ENCODE assay signal across 10 mouse cellular contexts in the genomic region with DNA sequence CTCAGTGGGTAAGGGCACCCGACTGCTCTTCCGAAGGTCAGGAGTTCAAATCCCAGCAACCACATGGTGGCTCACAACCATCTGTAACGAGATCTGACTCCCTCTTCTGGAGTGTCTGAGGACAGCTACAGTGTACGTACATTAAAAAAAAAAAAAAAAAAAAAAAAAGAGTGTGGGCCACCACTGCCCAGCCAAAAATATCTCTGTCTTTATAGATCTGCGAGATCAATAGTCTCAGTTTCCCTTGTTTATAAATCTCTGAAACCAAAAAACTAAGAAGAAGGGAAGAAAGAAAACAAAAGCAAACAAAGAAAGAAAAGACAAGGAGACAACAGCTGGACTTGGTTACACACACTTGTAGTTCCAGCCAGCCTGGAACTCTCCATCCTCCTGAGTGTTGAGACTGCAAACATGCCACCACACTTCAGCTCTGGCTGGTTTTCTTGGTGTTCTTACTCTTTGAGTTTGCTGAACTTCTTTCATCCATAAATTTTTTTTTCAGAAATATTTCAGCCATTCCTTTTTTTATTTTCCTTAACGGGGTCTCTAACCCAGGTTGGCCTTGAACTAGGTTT. TPM values are rescaled to one million over a fixed set of nuclear protein-coding genes. Genes with fewer than 3 reads are reported as not detected.
DNase-seq lines count a peak whose midpoint lies in the region; ATAC-seq and TF ChIP-seq lines count a peak whose summit lies in the region.
"Had no signal": no experiment of that assay in that cellular context is flagged by ENCODE, and none has a peak within 500 bp of the region (broad histone marks: within the 10 kb centered on the region; RNA-seq: fewer than 3 reads in every experiment).

No protein-coding gene starts in this region.

- no peak overlapping the region for H3K9ac ChIP-seq in heart, embryonic 13.5 days
- H3K9ac ChIP-seq in midbrain, embryonic 12.5 days (replicated peaks), result no peak overlapping the region
- no peak overlapping the region; the same call in 1 of the 2 replicates for H3K9ac ChIP-seq in midbrain, embryonic 16.5 days (ENCODE audit: low read depth, low read length)
- H3K9ac ChIP-seq in hindbrain, postnatal 0 days (replicated peaks; ENCODE audit: low read length), result no peak overlapping the region
- no peak overlapping the region for H3K9ac ChIP-seq in neural tube, embryonic 12.5 days
- H3K9ac ChIP-seq: hindbrain, embryonic 15.5 days; liver, embryonic 14.5 days had no signal

- DNase-seq in heart, adult 9 months (ENCODE audit: low spot score in 2 of 2), result no peak
- DNase-seq in hindbrain, postnatal 0 days (ENCODE audit: low spot score), result no peak
- DNase-seq in cerebellum, postnatal 4 days (ENCODE audit: low spot score in 2 of 2), result no peak
- DNase-seq in adrenal gland, adult (ENCODE audit: inconsistent age in 2 of 2, low spot score in 1 of 2), result no peak

- peaks cover 18% of the 10 kb centered on the region for H3K4me1 ChIP-seq in heart, embryonic 13.5 days
- peaks cover 15% of the 10 kb centered on the region for H3K4me1 ChIP-seq in midbrain, embryonic 12.5 days
- peaks cover 18% of the 10 kb centered on the region for H3K4me1 ChIP-seq in midbrain, embryonic 16.5 days (ENCODE audit: control insufficient read depth, insufficient read depth, low read length)
- peaks cover 7% of the 10 kb centered on the region for H3K4me1 ChIP-seq in hindbrain, postnatal 0 days (ENCODE audit: insufficient read depth, low read length)
- peaks cover 21% of the 10 kb centered on the region for H3K4me1 ChIP-seq in neural tube, embryonic 12.5 days

- no peak for TF ChIP-seq CTCF in hindbrain, postnatal 0 days (IDR thresholded peaks at IDR 0.05; ENCODE audit: low read depth)

- WGBS in heart, embryonic 13.5 days, result 62% methylated on average over 6 of the region's 6 CpGs
- WGBS in midbrain, embryonic 12.5 days, result 79% methylated on average over 6 of the region's 6 CpGs
- 64% methylated on average over 6 of the region's 6 CpGs for WGBS in midbrain, embryonic 16.5 days
- 62% methylated on average over 6 of the region's 6 CpGs for WGBS in hindbrain, postnatal 0 days
- WGBS in neural tube, embryonic 12.5 days, result 80% methylated on average over 6 of the region's 6 CpGs

- no peaks in the 10 kb centered on the region for H3K9me3 ChIP-seq in heart, embryonic 13.5 days
- H3K9me3 ChIP-seq in midbrain, embryonic 12.5 days, result no peaks in the 10 kb centered on the region
- no peaks in the 10 kb centered on the region for H3K9me3 ChIP-seq in midbrain, embryonic 16.5 days (replicated peaks; ENCODE audit: control insufficient read depth, low read length, poor library complexity, severe bottlenecking)
- H3K9me3 ChIP-seq in hindbrain, postnatal 0 days (ENCODE audit: low read length), result no peaks in the 10 kb centered on the region
- H3K9me3 ChIP-seq in neural tube, embryonic 12.5 days, result no peaks in the 10 kb centered on the region
- H3K9me3 ChIP-seq: hindbrain, embryonic 15.5 days had no signal

- peak overlapping the region; percentile 43; the same call in 1 of the 2 replicates for H3K4me2 ChIP-seq in heart, embryonic 13.5 days
- no peak overlapping the region for H3K4me2 ChIP-seq in midbrain, embryonic 12.5 days (replicated peaks)
- no peak overlapping the region; the same call in 1 of the 2 replicates for H3K4me2 ChIP-seq in midbrain, embryonic 16.5 days (ENCODE audit: low read length)
- H3K4me2 ChIP-seq in hindbrain, postnatal 0 days (ENCODE audit: low read depth, low read length), result 0 out of 2 replicates have a peak overlapping the region, but pooled peaks have one; percentile 18
- 0 out of 2 replicates have a peak overlapping the region, but pooled peaks have one; percentile 37 for H3K4me2 ChIP-seq in neural tube, embryonic 12.5 days (replicated peaks)
- H3K4me2 ChIP-seq: hindbrain, embryonic 15.5 days had no signal

- peaks cover 6% of the 10 kb centered on the region for H3K36me3 ChIP-seq in heart, embryonic 13.5 days
- peaks cover 5% of the 10 kb centered on the region; the same call in 1 of the 2 replicates for H3K36me3 ChIP-seq in midbrain, embryonic 12.5 days
- H3K36me3 ChIP-seq in midbrain, embryonic 16.5 days (ENCODE audit: control insufficient read depth, insufficient read depth, low read length), result no peaks in the 10 kb centered on the region
- H3K36me3 ChIP-seq in hindbrain, postnatal 0 days (ENCODE audit: insufficient read depth, low read length), result no peaks in the 10 kb centered on the region
- H3K36me3 ChIP-seq in neural tube, embryonic 12.5 days, result peaks cover 3% of the 10 kb centered on the region; the same call in 1 of the 2 replicates
- H3K36me3 ChIP-seq: hindbrain, embryonic 15.5 days had no signal

- H3K27me3 ChIP-seq in heart, embryonic 13.5 days (replicated peaks), result no peaks in the 10 kb centered on the region
- H3K27me3 ChIP-seq in midbrain, embryonic 12.5 days, result no peaks in the 10 kb centered on the region
- H3K27me3 ChIP-seq in midbrain, embryonic 16.5 days (ENCODE audit: control insufficient read depth, insufficient read depth, low read depth, low read length), result no peaks in the 10 kb centered on the region
- no peaks in the 10 kb centered on the region for H3K27me3 ChIP-seq in hindbrain, postnatal 0 days (ENCODE audit: insufficient read depth, low read length)
- H3K27me3 ChIP-seq in neural tube, embryonic 12.5 days (replicated peaks), result no peaks in the 10 kb centered on the region
- H3K27me3 ChIP-seq: hindbrain, embryonic 15.5 days had no signal

- no peak overlapping the region for H3K4me3 ChIP-seq in heart, embryonic 13.5 days
- H3K4me3 ChIP-seq in midbrain, embryonic 12.5 days, result no peak overlapping the region
- H3K4me3 ChIP-seq in midbrain, embryonic 16.5 days (ENCODE audit: low read depth, low read length), result no peak overlapping the region
- H3K4me3 ChIP-seq in hindbrain, postnatal 0 days (ENCODE audit: low read length), result no peak overlapping the region
- no peak overlapping the region for H3K4me3 ChIP-seq in neural tube, embryonic 12.5 days
- H3K4me3 ChIP-seq: hindbrain, embryonic 15.5 days had no signal

- no peak for ATAC-seq in heart, embryonic 13.5 days (ENCODE audit: extremely low read depth, insufficient number of reproducible peaks, low FRiP score, low TSS enrichment)
- ATAC-seq in midbrain, embryonic 12.5 days (ENCODE audit: low FRiP score, low read depth), result no peak
- ATAC-seq in midbrain, embryonic 16.5 days, result no peak
- no peak for ATAC-seq in hindbrain, postnatal 0 days
- no peak for ATAC-seq in neural tube, embryonic 12.5 days (ENCODE audit: low FRiP score, low read depth)

- no peak overlapping the region for H3K27ac ChIP-seq in heart, embryonic 13.5 days (replicated peaks)
- peak overlapping the region; percentile 27; the same call in 1 of the 2 replicates for H3K27ac ChIP-seq in midbrain, embryonic 12.5 days (replicated peaks)
- H3K27ac ChIP-seq in midbrain, embryonic 16.5 days (ENCODE audit: low read length), result no peak overlapping the region; the same call in 1 of the 2 replicates
- no peak overlapping the region for H3K27ac ChIP-seq in hindbrain, postnatal 0 days
- H3K27ac ChIP-seq in neural tube, embryonic 12.5 days, result no peak overlapping the region
- H3K27ac ChIP-seq: hindbrain, embryonic 15.5 days; liver, embryonic 14.5 days had no signal

RNA-seq across cellular contexts. Expression of gene Dus1l, which starts 3.2 kb away (rescaled TPM):
- polyA plus RNA-seq in heart, embryonic 13.5 days (2015; fragmentation: Nextera tagmentation; extraction: Ambion mirVana), result 40.8 and 45.2 TPM in 2 replicates
- polyA plus RNA-seq in midbrain, embryonic 12.5 days (2016; fragmentation: Nextera tagmentation; extraction: Ambion mirVana), result 64.2 and 67.6 TPM in 2 replicates
- polyA plus RNA-seq in midbrain, embryonic 16.5 days (2015; fragmentation: Nextera tagmentation; extraction: Ambion mirVana), result 38.1 and 42.2 TPM in 2 replicates
- 36.3 and 48.5 TPM in 2 replicates for total RNA-seq in hindbrain, postnatal 0 days (2014; rRNA removed)
- 40.4 and 42.2 TPM in 2 replicates for polyA plus RNA-seq in hindbrain, postnatal 0 days (2015; fragmentation: Nextera tagmentation; extraction: Ambion mirVana)
- 63.5 and 65.5 TPM in 2 replicates for polyA plus RNA-seq in neural tube, embryonic 12.5 days (2016; fragmentation: Nextera tagmentation; extraction: Ambion mirVana)

RNA-seq across cellular contexts. Expression of gene Gps1, which starts 15.3 kb away (rescaled TPM):
- 139 and 146 TPM in 2 replicates for polyA plus RNA-seq in heart, embryonic 13.5 days (2015; fragmentation: Nextera tagmentation; extraction: Ambion mirVana)
- 235 and 248 TPM in 2 replicates for polyA plus RNA-seq in midbrain, embryonic 12.5 days (2016; fragmentation: Nextera tagmentation; extraction: Ambion mirVana)
- polyA plus RNA-seq in midbrain, embryonic 16.5 days (2015; fragmentation: Nextera tagmentation; extraction: Ambion mirVana), result 270 and 288 TPM in 2 replicates
- 304 and 314 TPM in 2 replicates for total RNA-seq in hindbrain, postnatal 0 days (2014; rRNA removed)
- 234 and 242 TPM in 2 replicates for polyA plus RNA-seq in hindbrain, postnatal 0 days (2015; fragmentation: Nextera tagmentation; extraction: Ambion mirVana)
- 250 and 258 TPM in 2 replicates for polyA plus RNA-seq in neural tube, embryonic 12.5 days (2016; fragmentation: Nextera tagmentation; extraction: Ambion mirVana)

RNA-seq across cellular contexts. Expression of gene Rfng, which starts 15.4 kb away (rescaled TPM):
- polyA plus RNA-seq in heart, embryonic 13.5 days (2015; fragmentation: Nextera tagmentation; extraction: Ambion mirVana), result 21.4 and 24.5 TPM in 2 replicates
- polyA plus RNA-seq in midbrain, embryonic 12.5 days (2016; fragmentation: Nextera tagmentation; extraction: Ambion mirVana), result 63.4 and 66.4 TPM in 2 replicates
- 133 and 145 TPM in 2 replicates for polyA plus RNA-seq in midbrain, embryonic 16.5 days (2015; fragmentation: Nextera tagmentation; extraction: Ambion mirVana)
- 93.6 and 97.0 TPM in 2 replicates for total RNA-seq in hindbrain, postnatal 0 days (2014; rRNA removed)
- polyA plus RNA-seq in hindbrain, postnatal 0 days (2015; fragmentation: Nextera tagmentation; extraction: Ambion mirVana), result 94.6 and 107 TPM in 2 replicates
- 77.2 and 81.3 TPM in 2 replicates for polyA plus RNA-seq in neural tube, embryonic 12.5 days (2016; fragmentation: Nextera tagmentation; extraction: Ambion mirVana)

RNA-seq across cellular contexts. Expression of gene Fasn, which starts 24.9 kb away (rescaled TPM):
- polyA plus RNA-seq in heart, embryonic 13.5 days (2015; fragmentation: Nextera tagmentation; extraction: Ambion mirVana), result 23.2 and 26.4 TPM in 2 replicates
- 139 and 140 TPM in 2 replicates for polyA plus RNA-seq in midbrain, embryonic 12.5 days (2016; fragmentation: Nextera tagmentation; extraction: Ambion mirVana)
- 102 and 108 TPM in 2 replicates for polyA plus RNA-seq in midbrain, embryonic 16.5 days (2015; fragmentation: Nextera tagmentation; extraction: Ambion mirVana)
- 474 and 499 TPM in 2 replicates for total RNA-seq in hindbrain, postnatal 0 days (2014; rRNA removed)
- 48.9 and 54.4 TPM in 2 replicates for polyA plus RNA-seq in hindbrain, postnatal 0 days (2015; fragmentation: Nextera tagmentation; extraction: Ambion mirVana)
- polyA plus RNA-seq in neural tube, embryonic 12.5 days (2016; fragmentation: Nextera tagmentation; extraction: Ambion mirVana), result 87.6 and 102 TPM in 2 replicates

RNA-seq across cellular contexts. Expression of gene Hmga1b, which starts 36.8 kb away (rescaled TPM):
- polyA plus RNA-seq in heart, embryonic 13.5 days (2015; fragmentation: Nextera tagmentation; extraction: Ambion mirVana), result 1.8 and 2.6 TPM in 2 replicates
- 5.4 and 6.8 TPM in 2 replicates for polyA plus RNA-seq in midbrain, embryonic 12.5 days (2016; fragmentation: Nextera tagmentation; extraction: Ambion mirVana)
- 1.3 and 2.8 TPM in 2 replicates for polyA plus RNA-seq in midbrain, embryonic 16.5 days (2015; fragmentation: Nextera tagmentation; extraction: Ambion mirVana)
- total RNA-seq in hindbrain, postnatal 0 days (2014; rRNA removed), result 0.42 and 1.3 TPM in 2 replicates
- 1.9 and 2.5 TPM in 2 replicates for polyA plus RNA-seq in hindbrain, postnatal 0 days (2015; fragmentation: Nextera tagmentation; extraction: Ambion mirVana)
- polyA plus RNA-seq in neural tube, embryonic 12.5 days (2016; fragmentation: Nextera tagmentation; extraction: Ambion mirVana), result 3.6 TPM in 2 replicates

Comparison
In these comparisons a context has a peak if more than half of its experiments do, and no peak if none do; other contexts are left out.
1. H3K4me2 ChIP-seq: peak in heart, embryonic 13.5 days (single experiment), hindbrain, postnatal 0 days (single experiment) and neural tube, embryonic 12.5 days (single experiment); none in midbrain, embryonic 12.5 days (single experiment) and midbrain, embryonic 16.5 days (single experiment).